Mouse (Mus musculus): ENCODE data around the gene Tex264. TPM values are rescaled to one million over a fixed set of nuclear protein-coding genes. Genes with fewer than 3 reads are reported as not detected.

The Tex264 gene
- total and polyA plus RNA-seq, 2 experiments, result 52.6 to 147 TPM

- TF ChIP-seq CTCF (IDR thresholded peaks at IDR 0.05; ENCODE audit: low read depth, low read length) (no peak), POLR2A (IDR thresholded peaks at IDR 0.05; ENCODE audit: extremely low read depth, insufficient read depth, low read length) (no peak)
- no peaks in the 10 kb centered on the region for H3K4me1 ChIP-seq (ENCODE audit: control insufficient read depth, insufficient read depth, low read length)
- H3K27ac ChIP-seq (replicated peaks; ENCODE audit: insufficient read depth, low read depth, low read length), result no peak overlapping the region
- H3K4me3 ChIP-seq (ENCODE audit: insufficient read depth, low read depth, low read length), result no peak overlapping the region
- WGBS, result 84% methylated on average over 3 of the region's 3 CpGs
- DNase-seq (ENCODE audit: extremely low read depth, low read depth, low spot score), result no peak
- H3K36me3 ChIP-seq (ENCODE audit: control insufficient read depth, insufficient read depth, low read length), result no peaks in the 10 kb centered on the region
- no peak overlapping the region for H3K9ac ChIP-seq (ENCODE audit: low read depth, low read length)
- H3K27me3 ChIP-seq (ENCODE audit: control insufficient read depth, insufficient read depth, low read length), result peaks cover 2% of the 10 kb centered on the region; the same call in 1 of the 2 replicates
- H3K79me2 ChIP-seq (ENCODE audit: control insufficient read depth, insufficient read depth, low read length), result no peaks in the 10 kb centered on the region
Measured at GRCm38 (mm10) chr9:106617496-106617895, 68.2 kb downstream of the Tex264 start.

GRCm38 (mm10) chr9:106616306-106616705, 69.4 kb downstream of the Tex264 start:
- peaks cover 2% of the 10 kb centered on the region; the same call in 1 of the 2 replicates for H3K27me3 ChIP-seq (ENCODE audit: control insufficient read depth, insufficient read depth, low read length)
- no peak overlapping the region for H3K27ac ChIP-seq (replicated peaks; ENCODE audit: insufficient read depth, low read depth, low read length)
- no peak overlapping the region for H3K9ac ChIP-seq (ENCODE audit: low read depth, low read length)
- no peaks in the 10 kb centered on the region for H3K4me1 ChIP-seq (ENCODE audit: control insufficient read depth, insufficient read depth, low read length)
- TF ChIP-seq CTCF (IDR thresholded peaks at IDR 0.05; ENCODE audit: low read depth, low read length), result no peak
- TF ChIP-seq POLR2A (IDR thresholded peaks at IDR 0.05; ENCODE audit: extremely low read depth, insufficient read depth, low read length), result no peak
- no peaks in the 10 kb centered on the region for H3K36me3 ChIP-seq (ENCODE audit: control insufficient read depth, insufficient read depth, low read length)
- no peak overlapping the region for H3K4me3 ChIP-seq (ENCODE audit: insufficient read depth, low read depth, low read length)
- 64% methylated on average over 9 of the region's 9 CpGs for WGBS
- DNase-seq (ENCODE audit: extremely low read depth, low read depth, low spot score), result no peak
- no peaks in the 10 kb centered on the region for H3K79me2 ChIP-seq (ENCODE audit: control insufficient read depth, insufficient read depth, low read length)

GRCm38 (mm10) chr9:106614616-106615015, 71.1 kb downstream of the Tex264 start:
- Histone ChIP-seq H3K27me3 (ENCODE audit: control insufficient read depth, insufficient read depth, low read length) (peaks cover 2% of the 10 kb centered on the region; the same call in 1 of the 2 replicates), H3K4me1 (ENCODE audit: control insufficient read depth, insufficient read depth, low read length) (no peaks in the 10 kb centered on the region), H3K79me2 (ENCODE audit: control insufficient read depth, insufficient read depth, low read length) (no peaks in the 10 kb centered on the region), H3K4me3 (ENCODE audit: insufficient read depth, low read depth, low read length) (no peak overlapping the region), H3K36me3 (ENCODE audit: control insufficient read depth, insufficient read depth, low read length) (no peaks in the 10 kb centered on the region), H3K9ac (ENCODE audit: low read depth, low read length) (no peak overlapping the region), H3K27ac (replicated peaks; ENCODE audit: insufficient read depth, low read depth, low read length) (no peak overlapping the region)
- no peak for DNase-seq (ENCODE audit: extremely low read depth, low read depth, low spot score)
- TF ChIP-seq CTCF (IDR thresholded peaks at IDR 0.05; ENCODE audit: low read depth, low read length) (no peak), POLR2A (IDR thresholded peaks at IDR 0.05; ENCODE audit: extremely low read depth, insufficient read depth, low read length) (no peak)
- WGBS, result 44% methylated on average over 3 of the region's 3 CpGs

GRCm38 (mm10) chr9:106613951-106614350, 71.8 kb downstream of the Tex264 start:
- Histone ChIP-seq H3K27me3 (ENCODE audit: control insufficient read depth, insufficient read depth, low read length) (peaks cover 2% of the 10 kb centered on the region; the same call in 1 of the 2 replicates), H3K9ac (ENCODE audit: low read depth, low read length) (no peak overlapping the region), H3K36me3 (ENCODE audit: control insufficient read depth, insufficient read depth, low read length) (no peaks in the 10 kb centered on the region), H3K79me2 (ENCODE audit: control insufficient read depth, insufficient read depth, low read length) (no peaks in the 10 kb centered on the region), H3K27ac (replicated peaks; ENCODE audit: insufficient read depth, low read depth, low read length) (no peak overlapping the region), H3K4me1 (ENCODE audit: control insufficient read depth, insufficient read depth, low read length) (no peaks in the 10 kb centered on the region), H3K4me3 (ENCODE audit: insufficient read depth, low read depth, low read length) (no peak overlapping the region)
- no peak for TF ChIP-seq CTCF (IDR thresholded peaks at IDR 0.05; ENCODE audit: low read depth, low read length)
- no peak for TF ChIP-seq POLR2A (IDR thresholded peaks at IDR 0.05; ENCODE audit: extremely low read depth, insufficient read depth, low read length)
- no peak for DNase-seq (ENCODE audit: extremely low read depth, low read depth, low spot score)
- WGBS, result 68% methylated on average over 2 of the region's 2 CpGs

- H3K79me2 ChIP-seq (ENCODE audit: control insufficient read depth, insufficient read depth, low read length), result no peaks in the 10 kb centered on the region
- no peak for TF ChIP-seq CTCF (IDR thresholded peaks at IDR 0.05; ENCODE audit: low read depth, low read length)
- no peak for TF ChIP-seq POLR2A (IDR thresholded peaks at IDR 0.05; ENCODE audit: extremely low read depth, insufficient read depth, low read length)
- H3K27ac ChIP-seq (replicated peaks; ENCODE audit: insufficient read depth, low read depth, low read length), result no peak overlapping the region
- 85% methylated on average over 4 of the region's 4 CpGs for WGBS
- H3K36me3 ChIP-seq (ENCODE audit: control insufficient read depth, insufficient read depth, low read length), result no peaks in the 10 kb centered on the region
- H3K9ac ChIP-seq (ENCODE audit: low read depth, low read length), result no peak overlapping the region
- peaks cover 2% of the 10 kb centered on the region; the same call in 1 of the 2 replicates for H3K27me3 ChIP-seq (ENCODE audit: control insufficient read depth, insufficient read depth, low read length)
- DNase-seq (ENCODE audit: extremely low read depth, low read depth, low spot score), result no peak
- no peaks in the 10 kb centered on the region for H3K4me1 ChIP-seq (ENCODE audit: control insufficient read depth, insufficient read depth, low read length)
- no peak overlapping the region for H3K4me3 ChIP-seq (ENCODE audit: insufficient read depth, low read depth, low read length)
Measured at GRCm38 (mm10) chr9:106610727-106611126, 75.0 kb downstream of the Tex264 start.

Other genes with a start within 250 kb of the Tex264 start
- 65.2 and 76.5 TPM in 2 replicates for gene Acy1, start 247.6 kb downstream of the Tex264 start, total RNA-seq (2014; rRNA removed)
- gene Acy1, start 247.6 kb downstream of the Tex264 start, polyA plus RNA-seq (2012; rRNA removed), result 50.7 and 64.3 TPM in 2 replicates
- gene Abhd14b, start 238.5 kb downstream of the Tex264 start, total RNA-seq (2014; rRNA removed), result 129 and 183 TPM in 2 replicates
- 402 and 415 TPM in 2 replicates for gene Abhd14b, start 238.5 kb downstream of the Tex264 start, polyA plus RNA-seq (2012; rRNA removed)
- 8.2 and 10.4 TPM in 2 replicates for gene Abhd14a, start 238.2 kb downstream of the Tex264 start, total RNA-seq (2014; rRNA removed)
- gene Abhd14a, start 238.2 kb downstream of the Tex264 start, polyA plus RNA-seq (2012; rRNA removed), result 22.7 and 24.4 TPM in 2 replicates
- gene Pcbp4, start 232.6 kb downstream of the Tex264 start, total RNA-seq (2014; rRNA removed), result 15.9 and 22.2 TPM in 2 replicates
- 43.3 and 52.5 TPM in 2 replicates for gene Pcbp4, start 232.6 kb downstream of the Tex264 start, polyA plus RNA-seq (2012; rRNA removed)
- not detected in 2 replicates for gene Gpr62, start 220.0 kb downstream of the Tex264 start, total RNA-seq (2014; rRNA removed)
- gene Gpr62, start 220.0 kb downstream of the Tex264 start, polyA plus RNA-seq (2012; rRNA removed), result not detected in 2 replicates
- gene Rrp9, start 210.0 kb downstream of the Tex264 start, total RNA-seq (2014; rRNA removed), result 7.8 and 9.3 TPM in 2 replicates
- 12.4 and 16.0 TPM in 2 replicates for gene Rrp9, start 210.0 kb downstream of the Tex264 start, polyA plus RNA-seq (2012; rRNA removed)
- 14.0 and 19.4 TPM in 2 replicates for gene Parp3, start 209.0 kb downstream of the Tex264 start, total RNA-seq (2014; rRNA removed)
- gene Parp3, start 209.0 kb downstream of the Tex264 start, polyA plus RNA-seq (2012; rRNA removed), result 23.0 and 23.3 TPM in 2 replicates
- gene Iqcf1, start 186.0 kb downstream of the Tex264 start, total RNA-seq (2014; rRNA removed), result not detected in 2 replicates
- gene Iqcf1, start 186.0 kb downstream of the Tex264 start, polyA plus RNA-seq (2012; rRNA removed), result not detected in 2 replicates
- gene Iqcf5, start 171.4 kb downstream of the Tex264 start, total RNA-seq (2014; rRNA removed), result not detected in 2 replicates
- not detected in 2 replicates for gene Iqcf5, start 171.4 kb downstream of the Tex264 start, polyA plus RNA-seq (2012; rRNA removed)
- not detected in 2 replicates for gene Iqcf3, start 124.3 kb downstream of the Tex264 start, total RNA-seq (2014; rRNA removed)
- gene Iqcf3, start 124.3 kb downstream of the Tex264 start, polyA plus RNA-seq (2012; rRNA removed), result not detected in 2 replicates
- gene Iqcf4, start 114.9 kb downstream of the Tex264 start, total RNA-seq (2014; rRNA removed), result not detected in 2 replicates
- gene Iqcf4, start 114.9 kb downstream of the Tex264 start, polyA plus RNA-seq (2012; rRNA removed), result not detected in 2 replicates
- gene Iqcf6, start 59.3 kb downstream of the Tex264 start, total RNA-seq (2014; rRNA removed), result not detected in 2 replicates
- gene Iqcf6, start 59.3 kb downstream of the Tex264 start, polyA plus RNA-seq (2012; rRNA removed), result not detected in 2 replicates
- gene Grm2, start 29.8 kb downstream of the Tex264 start, total RNA-seq (2014; rRNA removed), result not detected in 2 replicates
- gene Grm2, start 29.8 kb downstream of the Tex264 start, polyA plus RNA-seq (2012; rRNA removed), result not detected in 2 replicates
- 8.1 and 8.9 TPM in 2 replicates for gene Rad54l2, start 103.3 kb upstream of the Tex264 start, total RNA-seq (2014; rRNA removed)
- gene Rad54l2, start 103.3 kb upstream of the Tex264 start, polyA plus RNA-seq (2012; rRNA removed), result 16.4 and 21.5 TPM in 2 replicates
- gene Dcaf1, start 135.9 kb upstream of the Tex264 start, total RNA-seq (2014; rRNA removed), result 14.2 and 14.9 TPM in 2 replicates
- gene Dcaf1, start 135.9 kb upstream of the Tex264 start, polyA plus RNA-seq (2012; rRNA removed), result 7.7 and 12.0 TPM in 2 replicates
- 4.9 and 5.8 TPM in 2 replicates for gene Rbm15b, start 201.5 kb upstream of the Tex264 start, total RNA-seq (2014; rRNA removed)
- gene Rbm15b, start 201.5 kb upstream of the Tex264 start, polyA plus RNA-seq (2012; rRNA removed), result 4.5 and 4.8 TPM in 2 replicates
- 78.2 and 102 TPM in 2 replicates for gene Manf, start 206.1 kb upstream of the Tex264 start, total RNA-seq (2014; rRNA removed)
- 43.1 and 74.6 TPM in 2 replicates for gene Manf, start 206.1 kb upstream of the Tex264 start, polyA plus RNA-seq (2012; rRNA removed)